Mouse (Mus musculus) heart, adult 18-20 months (tissue): ENCODE measurements around the gene Tdrd5. TPM values are rescaled to one million over a fixed set of nuclear protein-coding genes. Genes with fewer than 3 reads are reported as not detected.
A peak's percentile ranks its signal among the peaks of the same experiment; 100 is the strongest.
"Not testable (repeated sequence)": the region's sequence is repeated elsewhere in the genome, so short reads cannot be mapped to it uniquely, and the experiment has no call there.

Source experiments
- DNase-seq, 2 experiments: peaks; one replicate each; pipeline ENCODE4 v3.0.0; 2021 to 2022; ENCODE audit warnings: mixed read lengths in 1 of 2
- long read RNA-seq, 2 experiments: library from polyadenylated mRNA; stranded (forward); transcript quantifications; one replicate each; pipeline ENCODE4 v2.0.0; 2021
- total RNA-seq, 2 experiments: library from RNA; stranded (reverse); gene quantifications; 2 replicates each; pipeline ENCODE4 v1.2.3; 2021

Gene Tdrd5
- not detected for total RNA-seq
- long read RNA-seq, experiment 1 = 0 reads
- long read RNA-seq, experiment 2 = 0 reads

GRCm38 (mm10) chr1:156302911-156303749 is at the start of gene Tdrd5:
Gene Tdrd5 (minus strand): TSS chr1:156303664.
- DNase-seq = no peak

DNA sequence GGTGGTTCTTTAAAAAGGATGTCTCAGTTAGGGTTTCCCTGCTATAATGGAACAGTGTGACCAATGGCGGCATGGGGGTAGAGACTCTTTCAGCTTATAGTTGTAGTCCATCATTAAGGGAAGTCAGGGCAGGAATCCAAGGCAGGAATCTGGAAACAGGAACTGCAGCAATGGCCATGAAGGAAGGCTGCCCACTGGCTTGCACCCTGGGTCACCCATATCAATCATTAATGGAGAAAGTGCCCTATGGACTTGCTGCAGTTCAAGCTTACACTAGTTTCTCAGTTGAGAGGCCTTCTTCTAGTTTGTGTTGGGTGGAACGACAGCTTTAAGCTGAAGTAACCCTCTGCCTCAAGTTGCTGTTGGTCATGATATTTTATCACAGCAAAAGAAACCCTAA is 49.0 kb upstream of the Tdrd5 start:
- DNase-seq = no peak

GRCm38 (mm10) chr1:156350441-156350840 is 47.0 kb upstream of the Tdrd5 start:
- no peak for DNase-seq

GRCm38 (mm10) chr1:156349031-156349430 is 45.6 kb upstream of the Tdrd5 start:
- DNase-seq = no peak

DNA sequence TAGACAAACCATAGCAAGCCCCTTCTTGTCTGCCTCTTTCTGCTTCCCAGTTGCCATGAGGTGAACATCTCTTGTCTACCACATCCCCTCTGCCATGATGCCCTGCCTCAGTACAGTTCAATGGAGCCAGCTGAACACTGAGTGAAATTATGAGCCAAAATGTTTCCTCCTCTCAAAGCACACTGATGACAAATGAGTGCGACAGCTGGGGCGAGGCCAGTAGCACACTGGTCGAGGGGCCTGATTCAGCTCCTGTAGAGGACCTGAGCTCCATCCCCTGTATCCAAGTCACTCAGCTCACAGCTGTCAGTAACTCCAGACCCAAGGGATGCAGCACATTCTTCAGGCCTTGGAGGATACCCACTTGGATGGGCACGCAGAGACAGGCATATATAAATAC is 42.2 kb upstream of the Tdrd5 start:
- DNase-seq = no peak

GRCm38 (mm10) chr1:156344433-156344832 is 41.0 kb upstream of the Tdrd5 start:
- no peak for DNase-seq

GRCm38 (mm10) chr1:156340847-156341246 is 37.4 kb upstream of the Tdrd5 start:
- DNase-seq = no peak

DNA sequence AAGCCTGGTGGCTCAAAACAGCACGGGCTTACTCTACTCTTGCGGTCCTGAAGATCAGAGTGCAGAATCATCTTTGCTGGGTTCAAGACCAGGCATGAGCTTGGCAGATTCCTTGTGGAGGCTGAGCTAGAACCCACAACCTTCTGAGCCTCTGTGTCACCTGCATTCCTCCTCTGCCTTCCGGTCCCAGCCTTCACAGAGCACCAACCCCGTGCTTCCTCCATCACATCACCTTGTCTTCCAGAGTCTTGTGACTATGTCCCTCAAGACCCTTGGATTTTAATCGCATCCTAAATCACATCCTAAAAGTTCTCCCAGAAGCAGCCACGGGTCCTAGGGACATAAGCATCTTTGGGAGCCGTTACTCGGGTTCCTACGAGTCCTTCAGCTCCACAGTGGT is 19.7 kb upstream of the Tdrd5 start:
- no peak for DNase-seq

GRCm38 (mm10) chr1:156310630-156311029 is 7.2 kb upstream of the Tdrd5 start, which contains the start of gene Nphs2:
Gene Nphs2 (plus strand): TSS chr1:156310727.
- no peak for DNase-seq

- no peak for DNase-seq
These were observed 5.1 kb upstream of the Tdrd5 start for GRCm38 (mm10) chr1:156308595-156308994.

GRCm38 (mm10) chr1:156290016-156290415 is 13.4 kb downstream of the Tdrd5 start:
- no peak for DNase-seq

GRCm38 (mm10) chr1:156289222-156289587 is 14.3 kb downstream of the Tdrd5 start:
- DNase-seq = not testable (repeated sequence)

DNA sequence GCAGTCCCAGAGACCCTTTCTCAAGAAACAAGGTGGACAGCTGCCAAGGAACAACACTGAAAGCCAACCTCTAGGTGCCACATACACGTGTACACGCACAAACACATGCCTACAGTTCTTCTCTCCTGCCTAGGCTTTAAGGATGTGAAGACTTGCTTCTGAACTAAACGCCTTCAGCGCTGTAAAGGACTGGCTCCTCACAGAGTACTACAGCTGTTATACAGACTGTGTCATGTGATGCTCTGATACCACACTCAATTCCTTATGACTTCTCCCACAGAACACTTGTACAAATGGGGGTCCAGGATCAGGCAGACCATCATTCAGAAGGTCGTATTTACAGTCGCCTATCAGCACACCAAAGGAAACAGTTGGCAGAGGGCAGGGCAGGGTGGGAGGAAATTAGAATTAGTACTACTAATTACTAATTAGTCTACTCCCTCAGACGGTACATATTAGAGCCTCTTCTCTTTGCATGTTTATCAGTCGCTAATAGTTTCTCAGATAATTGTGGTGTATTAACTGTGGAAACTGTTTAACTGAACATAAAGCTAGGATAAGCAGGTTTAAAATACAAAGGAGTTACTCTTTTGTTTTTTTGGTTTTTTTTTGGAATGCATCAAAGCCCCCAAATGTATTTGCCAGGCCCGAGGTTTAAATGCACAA is 14.8 kb downstream of the Tdrd5 start:
- DNase-seq = no peak

GRCm38 (mm10) chr1:156285541-156285896 is 17.9 kb downstream of the Tdrd5 start:
- DNase-seq = no peak

DNA sequence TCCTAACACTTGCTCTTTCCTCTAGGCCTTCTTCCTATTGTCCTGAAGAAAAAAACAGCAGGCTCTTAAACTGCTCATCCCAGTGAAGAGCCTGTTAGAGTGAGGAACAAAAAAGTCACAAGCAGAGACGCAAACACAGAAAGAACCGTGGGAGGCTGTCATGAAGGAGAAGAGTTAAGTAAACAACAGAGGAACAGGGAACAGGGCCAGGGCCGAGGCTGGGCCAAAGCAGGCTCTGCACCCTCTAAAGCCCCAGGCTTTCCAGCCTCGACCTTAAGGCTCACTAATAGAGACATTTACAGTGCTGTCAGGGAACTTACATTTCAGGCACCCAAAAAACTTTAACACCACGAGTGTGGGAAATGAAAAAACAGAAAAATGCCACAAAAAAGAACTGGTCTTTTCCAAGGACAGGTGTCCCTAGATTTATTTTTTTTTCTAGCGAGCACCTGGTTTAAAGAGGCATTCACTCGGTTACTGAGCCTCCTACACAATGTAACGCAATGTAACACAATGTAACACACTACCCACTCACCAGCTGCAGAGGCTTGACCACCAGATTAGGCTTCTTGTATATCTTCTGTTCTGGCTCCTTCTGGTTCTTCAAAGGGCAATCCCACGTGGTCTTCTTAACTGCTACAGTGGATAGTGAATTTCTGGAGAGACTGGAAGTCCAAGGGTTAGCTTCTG is 18.5 kb downstream of the Tdrd5 start:
- no peak for DNase-seq

GRCm38 (mm10) chr1:156284207-156284606 is 19.3 kb downstream of the Tdrd5 start:
- no peak for DNase-seq

DNA sequence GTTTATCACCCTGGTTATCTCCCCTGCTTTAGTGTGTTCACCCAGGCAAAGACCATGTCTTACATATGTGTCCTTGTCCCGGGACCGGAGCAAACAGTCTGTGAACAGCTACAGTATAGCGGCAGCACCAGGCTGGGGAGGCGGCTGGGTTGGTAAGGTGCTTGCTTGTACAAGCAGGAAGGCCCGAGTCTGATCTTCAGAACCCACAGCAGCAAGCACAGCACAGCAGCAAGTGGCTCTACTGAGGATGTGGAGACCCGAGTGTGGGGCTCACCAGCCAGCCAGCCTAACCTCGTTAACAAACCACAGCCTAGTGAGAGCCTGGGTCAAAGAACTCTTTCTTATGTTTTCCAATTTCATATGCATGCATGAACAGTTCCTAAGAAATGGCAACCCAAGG is 23.3 kb downstream of the Tdrd5 start:
- no peak for DNase-seq

GRCm38 (mm10) chr1:156273647-156274046 is 29.8 kb downstream of the Tdrd5 start:
- DNase-seq = no peak

DNA sequence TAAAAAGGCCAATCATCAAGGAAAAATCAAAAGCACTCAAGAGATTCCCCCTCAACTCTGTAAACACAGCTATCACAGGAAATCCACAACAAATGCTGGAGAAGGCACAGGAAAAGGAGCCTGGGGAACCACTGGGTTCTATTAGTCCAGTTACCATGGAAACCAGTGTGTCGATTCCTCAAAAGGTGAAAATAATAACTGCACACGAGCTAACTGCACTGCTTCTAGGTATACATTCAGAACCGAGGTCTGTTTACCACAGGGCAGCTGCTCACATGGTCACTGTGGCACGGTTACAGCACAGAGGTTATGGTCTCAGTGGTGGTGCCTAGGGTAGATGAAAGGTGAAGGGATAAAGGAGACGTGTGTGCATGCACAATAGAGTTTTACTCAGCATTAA is 31.8 kb downstream of the Tdrd5 start:
- no peak for DNase-seq

DNA sequence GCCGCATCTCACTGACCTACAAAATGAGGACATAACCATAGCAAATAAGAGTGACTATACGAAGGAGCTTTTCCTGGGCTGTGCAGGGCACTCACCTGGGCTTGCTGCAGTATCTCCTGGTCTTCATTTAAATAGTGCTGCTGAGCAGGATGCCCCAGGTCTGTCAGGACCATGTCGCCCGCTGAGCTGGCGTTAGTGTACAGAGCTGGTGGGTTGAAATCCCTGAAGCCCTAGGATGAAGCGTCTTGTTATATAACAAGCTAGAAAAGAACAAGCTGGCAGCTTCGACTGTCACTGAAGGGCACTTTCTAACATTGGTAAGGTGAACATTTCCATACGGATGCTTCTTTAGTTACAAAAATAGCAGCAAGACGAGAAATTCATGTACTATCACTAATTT is 33.0 kb downstream of the Tdrd5 start:
- no peak for DNase-seq

DNA sequence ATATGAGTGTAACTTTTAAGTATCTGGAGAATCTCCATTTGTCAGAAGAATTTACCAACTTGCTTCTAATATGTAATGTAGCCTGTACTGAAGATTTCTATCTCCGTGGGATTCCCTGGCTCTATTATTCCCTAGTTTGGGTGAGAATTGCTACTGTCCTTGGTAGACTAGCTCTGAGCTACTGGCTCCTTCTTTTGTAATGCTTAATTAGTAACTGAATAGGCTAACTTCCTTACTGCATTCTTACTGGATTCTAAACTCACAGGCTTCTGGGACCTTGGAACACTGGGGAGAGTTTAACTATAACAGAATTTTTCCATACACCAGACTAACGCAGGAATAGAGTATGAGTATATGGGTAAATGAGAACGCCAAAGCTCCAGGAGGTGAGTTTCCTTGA is 34.9 kb downstream of the Tdrd5 start:
- DNase-seq = not testable (repeated sequence)

DNA sequence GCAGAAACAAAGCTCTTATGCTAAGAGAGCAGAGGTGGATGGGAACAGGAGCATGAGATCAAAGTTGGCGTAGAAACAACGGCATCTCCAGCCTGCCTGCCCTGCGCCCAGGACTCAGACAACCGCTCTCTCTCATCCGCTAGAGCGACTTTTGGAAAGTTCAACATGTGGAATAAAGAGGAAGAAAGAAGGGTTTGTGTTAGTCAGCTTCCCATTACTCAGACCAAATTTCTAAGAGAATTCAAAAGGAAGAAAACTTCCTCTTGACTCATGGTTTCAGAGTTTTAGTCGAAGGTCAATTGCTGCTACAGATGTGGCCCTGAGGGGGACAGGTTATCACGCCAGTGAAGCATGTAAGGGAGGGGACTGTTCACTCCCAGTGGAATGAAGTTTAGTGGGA is 39.5 kb downstream of the Tdrd5 start:
- no peak for DNase-seq

DNA sequence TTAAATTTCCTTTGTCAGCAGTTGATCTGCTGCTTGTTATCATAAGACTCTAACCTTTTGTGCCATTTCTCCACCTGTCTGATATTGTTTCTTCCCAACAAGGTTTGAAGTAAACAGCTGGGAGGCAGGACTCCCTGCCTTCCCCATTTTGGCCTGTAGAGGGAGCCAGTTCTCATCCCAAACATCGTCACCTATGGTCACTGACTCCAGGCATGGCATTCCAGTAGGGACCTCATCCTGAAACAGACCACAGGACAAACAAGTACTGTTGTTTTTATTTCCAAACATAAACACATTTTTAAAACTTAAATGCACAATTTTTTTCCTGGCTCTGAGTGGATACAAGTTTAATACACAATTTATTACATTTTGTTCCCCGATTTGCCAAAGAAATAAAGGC is 40.1 kb downstream of the Tdrd5 start:
- peak; percentile 24 to 75 for DNase-seq
